Mouse (Mus musculus): Measurements from ENCODE around the gene Acbd7.

Acbd7 gene

GRCm38 (mm10) chr2:3335611-3336301 is at the start of gene Acbd7:
Gene Acbd7 (plus strand): TSS chr2:3336168.
- DNase-seq (ENCODE audit: low read depth, low spot score) = peak; percentile 32

GRCm38 (mm10) chr2:3286243-3286642 is 49.7 kb upstream of the Acbd7 start:
- no peak for DNase-seq (ENCODE audit: low read depth, low spot score)

- no peak for DNase-seq (ENCODE audit: low read depth, low spot score)
These were observed 46.4 kb upstream of the Acbd7 start for GRCm38 (mm10) chr2:3289581-3289980.

- DNase-seq (ENCODE audit: low read depth, low spot score) = no peak
These were observed 43.8 kb upstream of the Acbd7 start for GRCm38 (mm10) chr2:3292170-3292569.

GRCm38 (mm10) chr2:3295826-3296225 is 40.1 kb upstream of the Acbd7 start:
- no peak for DNase-seq (ENCODE audit: low read depth, low spot score)

GRCm38 (mm10) chr2:3305426-3306025 is 30.4 kb upstream of the Acbd7 start:
- DNase-seq (ENCODE audit: low read depth, low spot score) = no peak

- DNase-seq (ENCODE audit: low read depth, low spot score) = no peak
These were observed 12.8 kb upstream of the Acbd7 start for GRCm38 (mm10) chr2:3323132-3323531.

- no peak for DNase-seq (ENCODE audit: low read depth, low spot score)
These were observed 11.4 kb upstream of the Acbd7 start for GRCm38 (mm10) chr2:3324381-3325130.

- no peak for DNase-seq (ENCODE audit: low read depth, low spot score)
These were observed 9.4 kb upstream of the Acbd7 start for GRCm38 (mm10) chr2:3326547-3326946.

GRCm38 (mm10) chr2:3327351-3327750 is 8.6 kb upstream of the Acbd7 start:
- DNase-seq (ENCODE audit: low read depth, low spot score) = peak; percentile 20

GRCm38 (mm10) chr2:3331071-3331703 is 4.8 kb upstream of the Acbd7 start:
- DNase-seq (ENCODE audit: low read depth, low spot score) = no peak

GRCm38 (mm10) chr2:3332056-3332455 is 3.9 kb upstream of the Acbd7 start:
- no peak for DNase-seq (ENCODE audit: low read depth, low spot score)

- peak; percentile 95 for DNase-seq (ENCODE audit: low read depth, low spot score)
These were observed 3.3 kb upstream of the Acbd7 start, which contains the start of gene Rpp38 for GRCm38 (mm10) chr2:3332484-3333242. Gene Rpp38 (minus strand): TSS chr2:3332643.

- DNase-seq (ENCODE audit: low read depth, low spot score) = no peak
These were observed 2.2 kb upstream of the Acbd7 start for GRCm38 (mm10) chr2:3333761-3334160.

- DNase-seq (ENCODE audit: low read depth, low spot score) = no peak
These were observed 12.5 kb downstream of the Acbd7 start for GRCm38 (mm10) chr2:3348422-3348821.

- DNase-seq (ENCODE audit: low read depth, low spot score) = peak; percentile 17
These were observed 13.0 kb downstream of the Acbd7 start for GRCm38 (mm10) chr2:3348919-3349318.

GRCm38 (mm10) chr2:3353160-3353559 is 17.2 kb downstream of the Acbd7 start:
- DNase-seq (ENCODE audit: low read depth, low spot score) = no peak

GRCm38 (mm10) chr2:3355793-3356192 is 19.8 kb downstream of the Acbd7 start:
- DNase-seq (ENCODE audit: low read depth, low spot score) = no peak

GRCm38 (mm10) chr2:3356311-3356710 is 20.3 kb downstream of the Acbd7 start:
- DNase-seq (ENCODE audit: low read depth, low spot score) = no peak

GRCm38 (mm10) chr2:3357887-3358286 is 21.9 kb downstream of the Acbd7 start:
- DNase-seq (ENCODE audit: low read depth, low spot score) = no peak

GRCm38 (mm10) chr2:3361067-3361466 is 25.1 kb downstream of the Acbd7 start:
- no peak for DNase-seq (ENCODE audit: low read depth, low spot score)

All from embryo, embryonic 11.5 days (tissue).